Mouse (Mus musculus) regulatory T cell (primary cell): ENCODE measurements around the gene Gm20905.
"Not testable (repeated sequence)": the region's sequence is repeated elsewhere in the genome, so short reads cannot be mapped to it uniquely, and the experiment has no call there.

Experiments
- in situ Hi-C: fragments of 300-600 bp; cut with MboI, MseI; formaldehyde crosslinking; loops from one replicate; pipeline ENCODE4 v1.15.1; 2025; ENCODE audit warnings: high pct_unique_total_duplicates

The Gm20905 gene

DNA sequence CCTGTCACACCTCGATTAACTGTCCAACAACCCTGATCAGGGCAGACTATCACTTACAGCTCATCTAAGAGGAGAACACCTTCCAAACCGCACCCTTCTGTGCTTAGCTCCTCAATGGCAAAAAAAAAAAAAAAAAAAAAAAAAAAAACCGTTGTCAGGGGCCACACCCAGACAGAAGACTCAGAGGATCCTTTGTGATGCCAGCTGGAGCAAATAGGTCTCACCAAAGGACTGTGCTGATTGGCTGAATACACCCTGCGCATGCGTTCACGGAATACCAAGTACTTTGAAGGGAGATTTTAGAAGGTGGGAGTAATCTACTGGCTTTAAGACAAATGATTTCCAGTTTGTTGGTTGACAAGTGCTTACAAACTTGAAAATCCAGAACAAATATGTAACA lies at the start of gene Gm20905:
Gene Gm20905 (minus strand): TSS at position 101 of the 400 bp plus-strand sequence.
- in situ Hi-C loops = not testable (repeated sequence)
